Mouse (Mus musculus) kidney, adult 2 months (tissue): ENCODE results near the gene Zfp592.

Source experiments
- CTCF ChIP-seq: fragments of 200-500 bp; conservative IDR thresholded peaks from 2 replicates; pipeline ENCODE4 v1.5.1; 2011; ENCODE audit warnings: low read depth, mild to moderate bottlenecking, control low read depth, low read length, moderate library complexity, mixed read lengths; ENCODE audit not compliant: insufficient read depth, insufficient read length
- POLR2A ChIP-seq: fragments of 200-500 bp; IDR thresholded peaks from one replicate; pipeline ENCODE4 v1.6.1; 2011; ENCODE audit warnings: low read depth, low read length, control low read depth

DNA sequence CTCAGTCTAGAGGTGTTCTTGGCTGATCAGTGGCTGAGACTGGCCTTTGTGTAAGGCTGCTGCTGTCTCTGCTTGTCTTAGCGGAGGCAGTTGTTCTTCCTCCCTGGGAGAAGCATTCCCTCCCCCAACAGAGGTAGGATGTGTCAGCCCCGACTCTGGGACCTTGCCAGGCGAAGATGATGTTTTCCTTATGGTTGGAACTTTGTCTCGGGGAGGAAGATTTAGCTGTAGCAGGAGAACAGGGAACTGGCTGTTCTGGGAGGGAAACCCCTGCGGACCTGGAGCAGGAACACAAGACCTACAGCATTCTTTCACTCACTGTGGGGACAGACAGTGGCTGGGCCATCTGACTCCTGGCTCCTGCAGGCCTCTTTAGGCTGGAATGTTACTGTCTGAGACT, 79.0 kb downstream of the Zfp592 start:
- TF ChIP-seq CTCF (no peak), POLR2A (no peak)
